Comparison of ENCODE assay signal across 18 mouse cellular contexts in genomic region chr16:57319284-57320124, GRCm38 (mm10). TPM values are rescaled to one million over a fixed set of nuclear protein-coding genes. Genes with fewer than 3 reads are reported as not detected.
DNase-seq lines count a peak whose midpoint lies in the region; ATAC-seq and TF ChIP-seq lines count a peak whose summit lies in the region.
"Had no signal": no experiment of that assay in that cellular context is flagged by ENCODE, and none has a peak within 500 bp of the region (broad histone marks: within the 10 kb centered on the region; RNA-seq: fewer than 3 reads in every experiment).

No protein-coding gene starts in this region.

- no peaks in the 10 kb centered on the region for H3K9me3 ChIP-seq in lung, embryonic 14.5 days (ENCODE audit: low read depth, low read length)
- no peaks in the 10 kb centered on the region for H3K9me3 ChIP-seq in lung, postnatal 0 days (ENCODE audit: low read length)
- H3K9me3 ChIP-seq: forebrain, embryonic 15.5 days; heart, embryonic 15.5 days; liver, embryonic 13.5 days; midbrain, embryonic 10.5 days had no signal

- TF ChIP-seq EP300 in lung, postnatal 0 days (IDR thresholded peaks at IDR 0.05): no peak

- no peak overlapping the region for H3K4me2 ChIP-seq in lung, embryonic 14.5 days
- no peak overlapping the region for H3K4me2 ChIP-seq in lung, postnatal 0 days (replicated peaks; ENCODE audit: low read depth, low read length)
- H3K4me2 ChIP-seq: forebrain, embryonic 15.5 days; heart, embryonic 15.5 days; liver, embryonic 13.5 days had no signal

- H3K27ac ChIP-seq in lung, embryonic 14.5 days (ENCODE audit: low read depth): peak overlapping the region; percentile 27; the same call in 1 of the 2 replicates
- H3K27ac ChIP-seq in lung, postnatal 0 days (ENCODE audit: low read length): no peak overlapping the region
- H3K27ac ChIP-seq: forebrain, embryonic 15.5 days; heart, embryonic 15.5 days; liver, embryonic 13.5 days; midbrain, embryonic 10.5 days had no signal

- no peak overlapping the region for H3K9ac ChIP-seq in lung, embryonic 14.5 days
- no peak overlapping the region for H3K9ac ChIP-seq in lung, postnatal 0 days (replicated peaks; ENCODE audit: low read depth)
- H3K9ac ChIP-seq: forebrain, embryonic 15.5 days; heart, embryonic 15.5 days; liver, embryonic 13.5 days had no signal

- no peaks in the 10 kb centered on the region for H3K36me3 ChIP-seq in lung, embryonic 14.5 days (ENCODE audit: insufficient read depth)
- H3K36me3 ChIP-seq in lung, postnatal 0 days (ENCODE audit: insufficient read depth, low read length): no peaks in the 10 kb centered on the region
- H3K36me3 ChIP-seq: forebrain, embryonic 15.5 days; heart, embryonic 15.5 days; liver, embryonic 13.5 days; midbrain, embryonic 10.5 days had no signal

- no peak overlapping the region for H3K4me3 ChIP-seq in lung, embryonic 14.5 days (ENCODE audit: low read depth, low read length)
- H3K4me3 ChIP-seq in lung, postnatal 0 days (ENCODE audit: low read depth, low read length): no peak overlapping the region
- H3K4me3 ChIP-seq: forebrain, embryonic 15.5 days; heart, embryonic 15.5 days; liver, embryonic 13.5 days; midbrain, embryonic 10.5 days; myocyte had no signal

- DNase-seq in embryo, embryonic 10 days (ENCODE audit: low spot score): peak; percentile 50
- DNase-seq in embryo, embryonic 9.5 days (ENCODE audit: extremely low spot score): no peak
- peak; percentile 34 for DNase-seq in lung, embryonic 14.5 days
- DNase-seq in lung, postnatal 0 days (ENCODE audit: low spot score): no peak
- DNase-seq in brain, embryonic 14.5 days (ENCODE audit: low read depth): peak; percentile 21
- DNase-seq in testis, postnatal 10 days (ENCODE audit: low spot score): no peak
- DNase-seq in ovary, adult 18-20 months (ENCODE audit: low spot score): no peak
- DNase-seq in liver: no peak
- DNase-seq: B cell, adult 2 months; cerebellum, postnatal 25 days; gastrocnemius, postnatal 10 days; liver, embryonic 13.5 days; thymus, postnatal 25 days had no signal

- 64% methylated on average over 7 of the region's 7 CpGs for WGBS in lung, embryonic 14.5 days
- 70% methylated on average over 7 of the region's 7 CpGs for WGBS in lung, postnatal 0 days

- TF ChIP-seq CTCF in lung, embryonic 14.5 days (IDR thresholded peaks at IDR 0.05; ENCODE audit: low read depth): no peak
- TF ChIP-seq CTCF in lung, postnatal 0 days (IDR thresholded peaks at IDR 0.05): no peak
- no peak for TF ChIP-seq CTCF in brain, embryonic 14.5 days (IDR thresholded peaks at IDR 0.05; ENCODE audit: borderline replicate concordance, extremely low read depth, insufficient read depth, insufficient read length)

- no peak for TF ChIP-seq POLR2A in brain, embryonic 14.5 days (IDR thresholded peaks at IDR 0.05; ENCODE audit: borderline replicate concordance, extremely low read depth, insufficient read depth, insufficient read length, poor library complexity, severe bottlenecking)

- ATAC-seq in lung, embryonic 14.5 days (ENCODE audit: insufficient read depth): no peak
- no peak for ATAC-seq in lung, postnatal 0 days
- ATAC-seq: forebrain, embryonic 15.5 days had no signal

- H3K4me1 ChIP-seq in lung, embryonic 14.5 days (ENCODE audit: insufficient read depth): no peaks in the 10 kb centered on the region; the same call in 1 of the 2 replicates
- 0 out of 2 replicates have a peak, but pooled peaks cover 6% of the 10 kb centered on the region for H3K4me1 ChIP-seq in lung, postnatal 0 days (ENCODE audit: insufficient read depth, low read depth, low read length)
- H3K4me1 ChIP-seq: forebrain, embryonic 15.5 days; liver, embryonic 13.5 days; midbrain, embryonic 10.5 days had no signal

- H3K27me3 ChIP-seq in lung, embryonic 14.5 days (ENCODE audit: insufficient read depth, low read length): no peaks in the 10 kb centered on the region
- H3K27me3 ChIP-seq in lung, postnatal 0 days (replicated peaks; ENCODE audit: insufficient read depth, low read length): no peaks in the 10 kb centered on the region
- H3K27me3 ChIP-seq: forebrain, embryonic 15.5 days; heart, embryonic 15.5 days; liver, embryonic 13.5 days had no signal

RNA-seq across cellular contexts. Expression of gene Tmem30c, which starts 26.8 kb away (rescaled TPM):
- polyA plus RNA-seq in lung, embryonic 14.5 days (2014; fragmentation: Nextera tagmentation; extraction: Ambion mirVana): 0.07 TPM in 1 of 2 replicates, not detected in the other
- 0.04 TPM in 1 of 2 replicates, not detected in the other for polyA plus RNA-seq in lung, postnatal 0 days (2015; fragmentation: Nextera tagmentation; extraction: Ambion mirVana)
- 1.1 and 1.6 TPM in 2 replicates for polyA plus RNA-seq in brain, embryonic 14.5 days (2012; rRNA removed)
- polyA plus RNA-seq: heart, embryonic 15.5 days; kidney, adult 2 months; liver, embryonic 13.5 days; myocyte had no signal

RNA-seq across cellular contexts. Expression of gene Filip1l, which starts 33.4 kb away (rescaled TPM):
- 29.0 and 29.2 TPM in 2 replicates for polyA plus RNA-seq in lung, embryonic 14.5 days (2014; fragmentation: Nextera tagmentation; extraction: Ambion mirVana)
- 37.7 and 41.6 TPM in 2 replicates for polyA plus RNA-seq in lung, postnatal 0 days (2015; fragmentation: Nextera tagmentation; extraction: Ambion mirVana)
- polyA plus RNA-seq in brain, embryonic 14.5 days (2012; rRNA removed): 1.3 and 2.5 TPM in 2 replicates

Comparison
In these comparisons a context has a peak if more than half of its experiments do, and no peak if none do; other contexts are left out.
1. DNase-seq: peak in embryo, embryonic 10 days (single experiment), lung, embryonic 14.5 days (single experiment) and brain, embryonic 14.5 days (single experiment); none in embryo, embryonic 9.5 days (single experiment), lung, postnatal 0 days (single experiment), testis, postnatal 10 days (single experiment), ovary, adult 18-20 months (single experiment) and liver (single experiment).